Mouse (Mus musculus) intestine, embryonic 14.5 days (tissue): ENCODE results near the gene Inpp5f. TPM values are rescaled to one million over a fixed set of nuclear protein-coding genes. Genes with fewer than 3 reads are reported as not detected.
"Not testable (repeated sequence)": the region's sequence is repeated elsewhere in the genome, so short reads cannot be mapped to it uniquely, and the experiment has no call there.

ENCODE experiments used
- ATAC-seq: fragments of 200-750 bp; cut with Nextera tagmentation; replicated peaks from 2 replicates; pipeline ENCODE4 v1.8.0; 2017; ENCODE audit warnings: low read depth, moderate number of reproducible peaks, moderate TSS enrichment, moderate library complexity; ENCODE audit not compliant: low FRiP score, low TSS enrichment
- DNase-seq: peaks from one replicate; pipeline ENCODE4 v3.0.0-alpha.2; 2018; ENCODE audit warnings: low spot score
- H3K27ac ChIP-seq: fragments of 300-500 bp; sonication (generic); 2 replicates; pipeline ENCODE4 v1.5.1; 2014; ENCODE audit warnings: low read depth, mild to moderate bottlenecking, control low read depth
- H3K27me3 ChIP-seq: fragments of 300-500 bp; sonication (generic); replicated peaks from 2 replicates; pipeline ENCODE4 v1.6.1; 2014; ENCODE audit warnings: low read length, control low read depth; ENCODE audit not compliant: control insufficient read depth, insufficient read depth
- H3K36me3 ChIP-seq: fragments of 300-500 bp; sonication (generic); 2 replicates; pipeline ENCODE4 v1.6.1; 2014; ENCODE audit warnings: low read length, control low read depth; ENCODE audit not compliant: control insufficient read depth, insufficient read depth
- H3K4me1 ChIP-seq: fragments of 300-500 bp; sonication (generic); replicated peaks from 2 replicates; pipeline ENCODE4 v1.6.1; 2014; ENCODE audit warnings: low read length, control low read depth, mixed read lengths; ENCODE audit not compliant: control insufficient read depth, insufficient read depth
- H3K4me2 ChIP-seq: fragments of 300-500 bp; sonication (generic); 2 replicates; pipeline ENCODE4 v1.6.1; 2014; ENCODE audit warnings: low read length
- H3K4me3 ChIP-seq: fragments of 300-500 bp; sonication (generic); 2 replicates; pipeline ENCODE4 v1.5.1; 2014; ENCODE audit warnings: low read depth, low read length, control low read depth, mixed read lengths
- H3K9ac ChIP-seq: fragments of 300-500 bp; sonication (generic); 2 replicates; pipeline ENCODE4 v1.6.1; 2014; ENCODE audit warnings: mild to moderate bottlenecking, low read length
- H3K9me3 ChIP-seq: fragments of 300-500 bp; sonication (generic); 2 replicates; pipeline ENCODE4 v1.6.1; 2016; ENCODE audit warnings: low read length, control low read depth; ENCODE audit not compliant: control insufficient read depth
- whole genome bisulfite sequencing: fragments of 180-500 bp; shearing (Covaris S2); extraction: QIAGEN DNeasy Blood & Tissue Kit; methylation state at CpG from one replicate; pipeline ENCODE4 v1.1.7; 2014; 5-methylcytosine and 5-hydroxymethylcytosine counted together
- polyA plus RNA-seq: library from polyadenylated mRNA; unstranded; fragments of >200 nt; fragmentation: Nextera tagmentation; extraction: Ambion mirVana; gene quantifications from 2 replicates; pipeline ENCODE4 v1.2.1, GENCODE M21; 2014

Inpp5f gene
- polyA plus RNA-seq, 1 experiment from 2014 or later, result 33.7 TPM

- Histone ChIP-seq H3K36me3 (peaks cover 60% of the 10 kb centered on the region), H3K9ac (no peak overlapping the region), H3K9me3 (peaks cover 18% of the 10 kb centered on the region), H3K4me1 (no peaks in the 10 kb centered on the region), H3K4me2 (no peak overlapping the region), H3K27me3 (no peaks in the 10 kb centered on the region), H3K4me3 (no peak overlapping the region), H3K27ac (no peak overlapping the region)
- ATAC-seq (no peak), DNase-seq (no peak)
- WGBS, result 83% methylated on average over 8 of the region's 8 CpGs
These were observed 78.2 kb downstream of the Inpp5f start for GRCm38 (mm10) chr7:128689347-128689746.

DNA sequence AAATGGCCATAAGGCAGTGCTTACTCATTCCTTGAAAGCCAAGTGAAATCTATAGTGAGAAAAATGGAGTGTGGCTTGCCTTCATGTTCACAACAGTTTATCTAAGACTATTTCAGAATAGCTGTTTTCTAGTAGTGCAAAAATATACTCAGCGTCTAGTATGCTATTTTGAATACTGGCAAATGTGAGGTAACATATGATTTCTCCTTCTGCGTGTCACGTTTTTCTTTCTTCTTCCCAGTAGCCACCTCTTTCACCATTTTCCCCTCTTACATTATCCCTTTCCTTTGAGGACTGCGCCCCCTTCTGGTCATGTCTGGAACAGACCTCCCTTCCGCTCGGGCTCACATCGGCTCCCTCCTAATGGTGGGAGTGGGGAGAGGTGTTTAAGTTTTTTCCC lies 78.9 kb downstream of the Inpp5f start:
- Histone ChIP-seq H3K27me3 (no peaks in the 10 kb centered on the region), H3K4me2 (no peak overlapping the region), H3K4me1 (no peaks in the 10 kb centered on the region), H3K4me3 (no peak overlapping the region), H3K9me3 (peaks cover 18% of the 10 kb centered on the region), H3K9ac (no peak overlapping the region), H3K27ac (no peak overlapping the region), H3K36me3 (peaks cover 60% of the 10 kb centered on the region)
- WGBS, result 19% methylated on average over 7 of the region's 7 CpGs
- ATAC-seq, result peak; percentile 63
- DNase-seq, result peak; percentile 94

- Histone ChIP-seq H3K4me3 (no peak overlapping the region), H3K4me2 (no peak overlapping the region), H3K9me3 (peaks cover 16% of the 10 kb centered on the region), H3K36me3 (peaks cover 60% of the 10 kb centered on the region), H3K27ac (no peak overlapping the region), H3K27me3 (no peaks in the 10 kb centered on the region), H3K9ac (no peak overlapping the region), H3K4me1 (no peaks in the 10 kb centered on the region)
- 73% methylated on average over 7 of the region's 7 CpGs for WGBS
- no peak for ATAC-seq
- no peak for DNase-seq
These were observed 79.7 kb downstream of the Inpp5f start for GRCm38 (mm10) chr7:128690796-128691195.

DNA sequence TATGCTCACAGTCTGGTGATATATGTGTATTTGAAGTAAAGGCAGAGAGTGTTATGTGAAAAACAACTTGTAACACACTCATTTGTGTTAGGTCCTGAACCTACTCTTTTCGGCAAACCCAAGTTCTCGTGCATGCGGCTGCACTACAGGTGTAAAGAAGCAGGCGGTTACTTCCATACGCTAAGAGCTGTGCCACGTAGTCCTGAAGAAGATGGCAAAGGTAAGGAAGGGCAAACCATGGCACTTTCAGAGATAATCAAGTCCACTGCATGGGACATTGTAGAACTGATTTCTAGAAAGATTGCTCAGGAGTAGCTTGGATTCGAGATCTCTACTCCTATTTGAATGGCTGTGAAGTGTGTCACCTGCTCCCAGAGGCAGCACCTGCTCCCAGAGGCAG lies 81.0 kb downstream of the Inpp5f start:
- WGBS, result 95% methylated on average over 7 of the region's 7 CpGs

DNA sequence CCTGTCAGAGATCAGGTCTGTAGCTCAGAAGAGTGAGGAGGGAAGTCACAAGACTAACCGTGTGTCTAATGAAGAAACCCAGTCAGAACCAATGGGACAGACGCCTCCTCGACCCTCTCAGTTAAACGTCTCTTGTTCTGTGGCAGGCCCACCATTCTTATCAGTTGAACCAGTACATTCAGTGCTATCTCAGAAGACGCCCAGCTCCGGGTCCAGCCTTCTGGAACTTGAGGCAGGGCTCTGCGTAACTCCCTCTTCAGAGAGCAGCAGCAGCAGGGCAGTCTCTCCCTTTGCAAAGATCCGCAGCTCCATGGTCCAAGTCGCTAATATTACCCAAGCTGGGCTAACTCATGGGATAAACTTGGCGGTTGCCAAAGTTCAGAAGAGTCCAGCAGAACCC lies 83.7 kb downstream of the Inpp5f start:
- DNase-seq (no peak), ATAC-seq (no peak)
- no peak overlapping the region for H3K4me3 ChIP-seq
- H3K4me2 ChIP-seq, result no peak overlapping the region
- no peaks in the 10 kb centered on the region for H3K27me3 ChIP-seq
- H3K9ac ChIP-seq, result no peak overlapping the region
- H3K4me1 ChIP-seq, result no peaks in the 10 kb centered on the region
- WGBS, result 89% methylated on average over 10 of the region's 10 CpGs
- no peaks in the 10 kb centered on the region for H3K9me3 ChIP-seq
- no peak overlapping the region for H3K27ac ChIP-seq
- peaks cover 73% of the 10 kb centered on the region for H3K36me3 ChIP-seq

More for the DNA sequence above, 81.0 kb downstream of the Inpp5f start:
- no peak for DNase-seq
- H3K4me1 ChIP-seq, result no peaks in the 10 kb centered on the region
- H3K36me3 ChIP-seq, result peaks cover 60% of the 10 kb centered on the region
- ATAC-seq, result no peak
- no peak overlapping the region for H3K4me3 ChIP-seq
- no peak overlapping the region for H3K4me2 ChIP-seq
- H3K9ac ChIP-seq, result no peak overlapping the region
- peaks cover 16% of the 10 kb centered on the region for H3K9me3 ChIP-seq
- no peaks in the 10 kb centered on the region for H3K27me3 ChIP-seq
- H3K27ac ChIP-seq, result no peak overlapping the region

DNA sequence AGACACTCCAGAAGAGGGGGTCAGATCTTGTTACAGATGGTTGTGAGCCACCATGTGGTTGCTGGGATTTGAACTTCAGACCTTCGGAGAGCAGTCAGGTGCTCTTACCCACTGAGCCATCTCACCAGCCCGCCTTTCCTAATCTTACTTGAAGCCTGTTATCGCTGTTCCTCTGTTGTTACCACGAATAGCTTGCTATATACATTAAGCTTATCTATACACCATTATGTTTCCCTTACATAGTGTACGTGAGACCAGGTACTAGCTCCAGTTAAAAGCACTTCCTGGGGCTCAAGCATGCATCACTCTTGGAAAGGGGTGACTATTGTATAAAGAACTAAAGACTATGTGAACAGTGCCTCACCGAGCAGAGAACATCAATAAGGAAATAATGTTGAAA lies 88.8 kb downstream of the Inpp5f start:
- H3K4me2 ChIP-seq, H3K9me3 ChIP-seq, H3K27me3 ChIP-seq, H3K27ac ChIP-seq, ATAC-seq, H3K4me3 ChIP-seq, H3K4me1 ChIP-seq, H3K9ac ChIP-seq, DNase-seq: not testable (repeated sequence)
- WGBS, result 86% methylated on average over 6 of the region's 6 CpGs
- peaks cover 90% of the 10 kb centered on the region for H3K36me3 ChIP-seq

GRCm38 (mm10) chr7:128705735-128706134 lies 94.6 kb downstream of the Inpp5f start:
- Histone ChIP-seq H3K4me2 (no peak overlapping the region), H3K9me3 (no peaks in the 10 kb centered on the region), H3K4me1 (no peaks in the 10 kb centered on the region), H3K27ac (no peak overlapping the region), H3K9ac (no peak overlapping the region), H3K27me3 (no peaks in the 10 kb centered on the region), H3K4me3 (no peak overlapping the region), H3K36me3 (peaks cover 94% of the 10 kb centered on the region)
- 22% methylated on average over 4 of the region's 4 CpGs for WGBS
- ATAC-seq (peak; percentile 70), DNase-seq (peak; percentile 79)

DNA sequence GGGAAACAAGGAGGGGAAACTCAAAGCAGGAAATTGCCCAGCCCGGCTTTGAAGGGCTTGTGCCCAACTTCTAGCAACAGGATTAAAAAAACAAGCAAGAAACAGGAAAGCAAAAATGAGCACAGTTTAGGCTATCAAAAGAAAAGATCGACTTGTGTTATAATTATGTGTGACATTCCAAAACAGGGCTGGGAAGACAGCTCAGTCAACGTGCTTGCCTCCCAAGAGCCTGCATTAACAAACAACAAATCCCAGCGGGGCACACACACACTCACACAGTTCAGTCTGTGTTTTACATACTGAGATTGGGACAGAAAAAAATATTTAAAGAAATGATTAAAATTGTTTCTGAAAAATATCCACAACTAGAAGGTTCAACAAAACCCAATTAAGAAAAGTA lies 106.9 kb downstream of the Inpp5f start:
- Histone ChIP-seq H3K9me3 (no peaks in the 10 kb centered on the region), H3K4me2 (no peak overlapping the region), H3K4me1 (no peaks in the 10 kb centered on the region), H3K27me3 (no peaks in the 10 kb centered on the region), H3K36me3 (peaks cover 92% of the 10 kb centered on the region), H3K9ac (no peak overlapping the region), H3K4me3 (no peak overlapping the region), H3K27ac (no peak overlapping the region)
- no peak for ATAC-seq
- WGBS, result 73% methylated on average over 4 of the region's 4 CpGs
- no peak for DNase-seq

- DNase-seq, result no peak
These were observed 113.6 kb downstream of the Inpp5f start for GRCm38 (mm10) chr7:128724761-128725160.

More at GRCm38 (mm10) chr7:128724761-128725160, 113.6 kb downstream of the Inpp5f start:
- Histone ChIP-seq H3K36me3 (peaks cover 36% of the 10 kb centered on the region), H3K9me3 (no peaks in the 10 kb centered on the region), H3K27me3 (no peaks in the 10 kb centered on the region), H3K9ac (no peak overlapping the region), H3K4me2 (no peak overlapping the region), H3K4me1 (peaks cover 11% of the 10 kb centered on the region; the same call in 1 of the 2 replicates), H3K4me3 (no peak overlapping the region), H3K27ac (no peak overlapping the region)
- peak; percentile 71; the same call in 1 of the 2 replicates for ATAC-seq
- 36% methylated on average over 4 of the region's 4 CpGs for WGBS
